Mouse (Mus musculus): Measurements from ENCODE around the gene Cdt1. TPM values are rescaled to one million over a fixed set of nuclear protein-coding genes. Genes with fewer than 3 reads are reported as not detected.

Gene Cdt1
- polyA plus RNA-seq (2012; rRNA removed) = 30.7 and 34.3 TPM in 2 replicates

GRCm38 (mm10) chr8:122567361-122568108 is at the start of gene Cdt1:
Gene Cdt1, plus strand, starts transcription at chr8:122568015.

GRCm38 (mm10) chr8:122551265-122552051 is 16.4 kb upstream of the Cdt1 start, which contains the start of gene Piezo1:
Gene Piezo1, minus strand, starts transcription at chr8:122551329.

GRCm38 (mm10) chr8:122576648-122577022 is 8.8 kb downstream of the Cdt1 start, which contains the start of gene Aprt:
Gene Aprt, minus strand, starts transcription at chr8:122576909.

GRCm38 (mm10) chr8:122611295-122612133 is 43.7 kb downstream of the Cdt1 start, which contains the start of the genes Galns and Trappc2l:
Gene Galns, minus strand, starts transcription at chr8:122611463.
Gene Trappc2l, plus strand, starts transcription at chr8:122611640.

GRCm38 (mm10) chr8:122622727-122623126 is 54.9 kb downstream of the Cdt1 start, which contains the start of gene Pabpn1l:
Gene Pabpn1l, minus strand, starts transcription at chr8:122622739.

Other genes starting within 250 kb of the Cdt1 start
- 0.05 and 0.81 TPM in 2 replicates for gene Trhr2, start 207.3 kb upstream of the Cdt1 start, polyA plus RNA-seq (2012; rRNA removed)
- gene Zc3h18, start 191.4 kb upstream of the Cdt1 start, polyA plus RNA-seq (2012; rRNA removed) = 50.7 and 56.9 TPM in 2 replicates
- 0.65 and 1.1 TPM in 2 replicates for gene Il17c, start 146.0 kb upstream of the Cdt1 start, polyA plus RNA-seq (2012; rRNA removed)
- gene Cyba, start 135.1 kb upstream of the Cdt1 start, polyA plus RNA-seq (2012; rRNA removed) = 26.5 and 39.1 TPM in 2 replicates
- gene Mvd, start 124.6 kb upstream of the Cdt1 start, polyA plus RNA-seq (2012; rRNA removed) = 50.6 and 51.9 TPM in 2 replicates
- 0.34 TPM in 1 of 2 replicates, not detected in the other for gene Snai3, start 107.3 kb upstream of the Cdt1 start, polyA plus RNA-seq (2012; rRNA removed)
- 60.5 and 60.6 TPM in 2 replicates for gene Rnf166, start 92.0 kb upstream of the Cdt1 start, polyA plus RNA-seq (2012; rRNA removed)
- gene Ctu2, start 91.9 kb upstream of the Cdt1 start, polyA plus RNA-seq (2012; rRNA removed) = 80.4 and 84.3 TPM in 2 replicates
- gene Piezo1, start 16.7 kb upstream of the Cdt1 start, polyA plus RNA-seq (2012; rRNA removed) = 13.7 and 28.0 TPM in 2 replicates
- 116 and 124 TPM in 2 replicates for gene Aprt, start 8.9 kb downstream of the Cdt1 start, polyA plus RNA-seq (2012; rRNA removed)
- gene Galns, start 43.4 kb downstream of the Cdt1 start, polyA plus RNA-seq (2012; rRNA removed) = 6.0 and 7.0 TPM in 2 replicates
- 177 and 206 TPM in 2 replicates for gene Trappc2l, start 43.6 kb downstream of the Cdt1 start, polyA plus RNA-seq (2012; rRNA removed)
- gene Pabpn1l, start 54.7 kb downstream of the Cdt1 start, polyA plus RNA-seq (2012; rRNA removed) = not detected in 2 replicates
- gene Cbfa2t3, start 131.1 kb downstream of the Cdt1 start, polyA plus RNA-seq (2012; rRNA removed) = 13.5 and 17.0 TPM in 2 replicates
- gene Acsf3, start 207.5 kb downstream of the Cdt1 start, polyA plus RNA-seq (2012; rRNA removed) = 19.9 and 20.0 TPM in 2 replicates

Measured in central nervous system, embryonic 14 days (tissue).